ENCODE assay signal across 19 mouse cellular contexts in genomic region chr4:107025369-107025768, GRCm38 (mm10). TPM values are rescaled to one million over a fixed set of nuclear protein-coding genes. Genes with fewer than 3 reads are reported as not detected.
A peak's percentile ranks its signal among the peaks of the same experiment; 100 is the strongest.
DNase-seq lines count a peak whose midpoint lies in the region; ATAC-seq and TF ChIP-seq lines count a peak whose summit lies in the region.
"Had no signal": no experiment of that assay in that cellular context is flagged by ENCODE, and none has a peak within 500 bp of the region (broad histone marks: within the 10 kb centered on the region; RNA-seq: fewer than 3 reads in every experiment).

No protein-coding gene starts in this region.

- H3K9ac ChIP-seq in forebrain, embryonic 11.5 days (ENCODE audit: low read length) = no peak overlapping the region
- no peak overlapping the region for H3K9ac ChIP-seq in midbrain, embryonic 12.5 days (replicated peaks)
- H3K9ac ChIP-seq in midbrain, embryonic 14.5 days (replicated peaks; ENCODE audit: low read length) = no peak overlapping the region
- no peak overlapping the region for H3K9ac ChIP-seq in forebrain, embryonic 14.5 days (ENCODE audit: low read length)
- H3K9ac ChIP-seq in intestine, postnatal 0 days (ENCODE audit: low read depth, low read length) = no peak overlapping the region
- H3K9ac ChIP-seq: heart, embryonic 13.5 days; hindbrain, embryonic 12.5 days had no signal

- no peak overlapping the region for H3K4me2 ChIP-seq in forebrain, embryonic 11.5 days (ENCODE audit: low read depth, low read length, severe bottlenecking)
- no peak overlapping the region for H3K4me2 ChIP-seq in midbrain, embryonic 12.5 days (replicated peaks)
- H3K4me2 ChIP-seq in midbrain, embryonic 14.5 days (ENCODE audit: low read length) = no peak overlapping the region
- H3K4me2 ChIP-seq in forebrain, embryonic 14.5 days (ENCODE audit: low read length) = no peak overlapping the region
- peak overlapping the region; percentile 22 for H3K4me2 ChIP-seq in intestine, postnatal 0 days (replicated peaks; ENCODE audit: low read depth)
- H3K4me2 ChIP-seq: heart, embryonic 13.5 days; hindbrain, embryonic 12.5 days had no signal

- no peak; the same call in 1 of the 2 replicates for ATAC-seq in forebrain, embryonic 11.5 days (replicated peaks; ENCODE audit: low FRiP score)
- no peak for ATAC-seq in midbrain, embryonic 12.5 days (ENCODE audit: low FRiP score, low read depth)
- ATAC-seq in midbrain, embryonic 14.5 days (ENCODE audit: low FRiP score, low TSS enrichment) = no peak
- peak; percentile 62 for ATAC-seq in forebrain, embryonic 14.5 days
- no peak for ATAC-seq in intestine, postnatal 0 days
- ATAC-seq in inflammation-experienced regulatory T-cells, adult 6 months = no peak
- ATAC-seq: hindbrain, embryonic 16.5 days had no signal

- H3K9me3 ChIP-seq in forebrain, embryonic 11.5 days (ENCODE audit: control insufficient read depth, low read length) = no peaks in the 10 kb centered on the region
- H3K9me3 ChIP-seq in forebrain, embryonic 10.5 days = no peaks in the 10 kb centered on the region
- H3K9me3 ChIP-seq in midbrain, embryonic 12.5 days = no peaks in the 10 kb centered on the region
- H3K9me3 ChIP-seq in midbrain, embryonic 14.5 days (ENCODE audit: control insufficient read depth, low read length) = no peaks in the 10 kb centered on the region
- H3K9me3 ChIP-seq in forebrain, embryonic 14.5 days (replicated peaks; ENCODE audit: control insufficient read depth, low read length) = no peaks in the 10 kb centered on the region
- no peaks in the 10 kb centered on the region for H3K9me3 ChIP-seq in intestine, postnatal 0 days (ENCODE audit: control insufficient read depth)
- H3K9me3 ChIP-seq: heart, embryonic 13.5 days; hindbrain, embryonic 12.5 days had no signal

- DNase-seq in forebrain, embryonic 11.5 days (ENCODE audit: low spot score) = no peak
- no peak for DNase-seq in forebrain, embryonic 10.5 days (ENCODE audit: extremely low spot score, low spot score)
- no peak for DNase-seq in midbrain, embryonic 14.5 days
- peak; percentile 82 for DNase-seq in forebrain, embryonic 14.5 days (ENCODE audit: low spot score)
- no peak for DNase-seq in left cerebral cortex, adult 18-20 months (ENCODE audit: low spot score in 2 of 2)
- DNase-seq: adrenal gland, postnatal 10 days; cerebellum, adult 11-12 months; cerebellum, adult 9-10 months; cerebellum, postnatal 25 days; gastrocnemius, adult 2 months; gastrocnemius, postnatal 25 days; heart, adult 11 months; heart, postnatal 4 days had no signal

- no peak overlapping the region for H3K4me3 ChIP-seq in forebrain, embryonic 11.5 days (ENCODE audit: low read depth, low read length)
- H3K4me3 ChIP-seq in forebrain, embryonic 10.5 days = no peak overlapping the region
- no peak overlapping the region for H3K4me3 ChIP-seq in midbrain, embryonic 12.5 days
- H3K4me3 ChIP-seq in midbrain, embryonic 14.5 days (replicated peaks; ENCODE audit: low read depth, low read length) = no peak overlapping the region
- no peak overlapping the region for H3K4me3 ChIP-seq in forebrain, embryonic 14.5 days (ENCODE audit: low read depth, low read length)
- H3K4me3 ChIP-seq in intestine, postnatal 0 days (ENCODE audit: low read depth, low read length) = no peak overlapping the region
- H3K4me3 ChIP-seq: gastrocnemius, adult 2 months; heart, embryonic 13.5 days; hindbrain, embryonic 12.5 days had no signal

- TF ChIP-seq CTCF in intestine, postnatal 0 days (IDR thresholded peaks at IDR 0.05; ENCODE audit: low read depth) = no peak

- no peaks in the 10 kb centered on the region for H3K27me3 ChIP-seq in forebrain, embryonic 11.5 days (ENCODE audit: control insufficient read depth, insufficient read depth, low read length)
- H3K27me3 ChIP-seq in forebrain, embryonic 10.5 days (ENCODE audit: poor library complexity, severe bottlenecking) = no peaks in the 10 kb centered on the region
- H3K27me3 ChIP-seq in midbrain, embryonic 12.5 days = no peaks in the 10 kb centered on the region
- no peaks in the 10 kb centered on the region for H3K27me3 ChIP-seq in midbrain, embryonic 14.5 days (ENCODE audit: control insufficient read depth, insufficient read depth, low read length)
- no peaks in the 10 kb centered on the region; the same call in 1 of the 2 replicates for H3K27me3 ChIP-seq in forebrain, embryonic 14.5 days (replicated peaks; ENCODE audit: control insufficient read depth, insufficient read depth, low read length)
- H3K27me3 ChIP-seq in intestine, postnatal 0 days (replicated peaks; ENCODE audit: control insufficient read depth, insufficient read depth, low read length) = no peaks in the 10 kb centered on the region
- H3K27me3 ChIP-seq: heart, embryonic 13.5 days; hindbrain, embryonic 12.5 days had no signal

- WGBS in forebrain, embryonic 11.5 days = 64% methylated on average over 5 of the region's 5 CpGs
- 87% methylated on average over 5 of the region's 5 CpGs for WGBS in forebrain, embryonic 10.5 days
- WGBS in midbrain, embryonic 12.5 days = 80% methylated on average over 5 of the region's 5 CpGs
- WGBS in midbrain, embryonic 14.5 days = 80% methylated on average over 5 of the region's 5 CpGs
- 15% methylated on average over 5 of the region's 5 CpGs for WGBS in forebrain, embryonic 14.5 days
- 70% methylated on average over 5 of the region's 5 CpGs for whole genome bisulfite sequencing in intestine, postnatal 0 days

- peaks cover 3% of the 10 kb centered on the region; the same call in 1 of the 2 replicates for H3K36me3 ChIP-seq in forebrain, embryonic 11.5 days (ENCODE audit: control insufficient read depth, insufficient read depth, low read length)
- peaks cover 81% of the 10 kb centered on the region for H3K36me3 ChIP-seq in forebrain, embryonic 10.5 days (replicated peaks)
- H3K36me3 ChIP-seq in midbrain, embryonic 12.5 days = peaks cover 38% of the 10 kb centered on the region
- peaks cover 19% of the 10 kb centered on the region; the same call in 1 of the 2 replicates for H3K36me3 ChIP-seq in midbrain, embryonic 14.5 days (ENCODE audit: control insufficient read depth, insufficient read depth, low read length)
- peaks cover 17% of the 10 kb centered on the region for H3K36me3 ChIP-seq in forebrain, embryonic 14.5 days (ENCODE audit: control insufficient read depth, insufficient read depth, low read length)
- H3K36me3 ChIP-seq in intestine, postnatal 0 days (ENCODE audit: control insufficient read depth, insufficient read depth) = peaks cover 22% of the 10 kb centered on the region; the same call in 1 of the 2 replicates

- 0 out of 2 replicates have a peak overlapping the region, but pooled peaks have one; percentile 18 for H3K27ac ChIP-seq in forebrain, embryonic 11.5 days (ENCODE audit: low read depth, low read length)
- no peak overlapping the region for H3K27ac ChIP-seq in forebrain, embryonic 10.5 days
- H3K27ac ChIP-seq in midbrain, embryonic 12.5 days (replicated peaks) = peak overlapping the region; percentile 20; the same call in 1 of the 2 replicates
- no peak overlapping the region for H3K27ac ChIP-seq in midbrain, embryonic 14.5 days (replicated peaks; ENCODE audit: low read depth, low read length)
- H3K27ac ChIP-seq in forebrain, embryonic 14.5 days (ENCODE audit: low read depth, low read length) = no peak overlapping the region
- H3K27ac ChIP-seq in intestine, postnatal 0 days (ENCODE audit: low read depth, low read length) = peak overlapping the region; percentile 81
- H3K27ac ChIP-seq: gastrocnemius, adult 2 months; heart, embryonic 13.5 days had no signal

- H3K4me1 ChIP-seq in forebrain, embryonic 11.5 days (replicated peaks; ENCODE audit: control insufficient read depth, insufficient read depth, low read length) = peaks cover 10% of the 10 kb centered on the region; the same call in 1 of the 2 replicates
- H3K4me1 ChIP-seq in forebrain, embryonic 10.5 days = peaks cover 65% of the 10 kb centered on the region
- H3K4me1 ChIP-seq in midbrain, embryonic 12.5 days = peaks cover 60% of the 10 kb centered on the region
- H3K4me1 ChIP-seq in midbrain, embryonic 14.5 days (ENCODE audit: control insufficient read depth, insufficient read depth, low read length) = peaks cover 21% of the 10 kb centered on the region
- peaks cover 17% of the 10 kb centered on the region for H3K4me1 ChIP-seq in forebrain, embryonic 14.5 days (ENCODE audit: control insufficient read depth, insufficient read depth, low read length)
- peaks cover 8% of the 10 kb centered on the region; the same call in 1 of the 2 replicates for H3K4me1 ChIP-seq in intestine, postnatal 0 days (replicated peaks; ENCODE audit: control insufficient read depth, insufficient read depth, low read length)

RNA-seq across cellular contexts. Expression of gene Mrpl37, which starts 41.3 kb away (rescaled TPM):
- polyA plus RNA-seq in forebrain, embryonic 11.5 days (2014; fragmentation: Nextera tagmentation; extraction: Ambion mirVana) = 108 and 121 TPM in 2 replicates
- polyA plus RNA-seq in forebrain, embryonic 10.5 days (2016; fragmentation: Nextera tagmentation; extraction: Ambion mirVana) = 131 and 132 TPM in 2 replicates
- polyA plus RNA-seq in midbrain, embryonic 12.5 days (2016; fragmentation: Nextera tagmentation; extraction: Ambion mirVana) = 91.0 and 91.9 TPM in 2 replicates
- 72.9 and 85.5 TPM in 2 replicates for polyA plus RNA-seq in midbrain, embryonic 14.5 days (2014; fragmentation: Nextera tagmentation; extraction: Ambion mirVana)
- polyA plus RNA-seq in forebrain, embryonic 14.5 days (2014; fragmentation: Nextera tagmentation; extraction: Ambion mirVana) = 94.0 and 95.6 TPM in 2 replicates
- polyA plus RNA-seq in intestine, postnatal 0 days (2015; fragmentation: Nextera tagmentation; extraction: Ambion mirVana) = 51.4 and 52.8 TPM in 2 replicates
- 10 to 100 TPM; 54.8 to 64.0 TPM for total RNA-seq in left cerebral cortex, adult 18-20 months (2021)
- 10 to 100 TPM; 38.2 to 53.0 (median 44.6) TPM for polyA plus RNA-seq in inflammation-experienced regulatory T-cells, adult 6 months (2017; shearing (Covaris generic))

RNA-seq across cellular contexts. Expression of gene Cyb5rl, which starts 41.4 kb away (rescaled TPM):
- polyA plus RNA-seq in forebrain, embryonic 11.5 days (2014; fragmentation: Nextera tagmentation; extraction: Ambion mirVana) = 5.2 and 6.9 TPM in 2 replicates
- polyA plus RNA-seq in forebrain, embryonic 10.5 days (2016; fragmentation: Nextera tagmentation; extraction: Ambion mirVana) = 8.9 and 11.3 TPM in 2 replicates
- polyA plus RNA-seq in midbrain, embryonic 12.5 days (2016; fragmentation: Nextera tagmentation; extraction: Ambion mirVana) = 5.8 and 9.5 TPM in 2 replicates
- polyA plus RNA-seq in midbrain, embryonic 14.5 days (2014; fragmentation: Nextera tagmentation; extraction: Ambion mirVana) = 5.2 and 5.3 TPM in 2 replicates
- 3.6 and 4.1 TPM in 2 replicates for polyA plus RNA-seq in forebrain, embryonic 14.5 days (2014; fragmentation: Nextera tagmentation; extraction: Ambion mirVana)
- 3.6 and 4.0 TPM in 2 replicates for polyA plus RNA-seq in intestine, postnatal 0 days (2015; fragmentation: Nextera tagmentation; extraction: Ambion mirVana)
- total RNA-seq in left cerebral cortex, adult 18-20 months (2021) = 1 to 10 TPM; 6.3 to 7.6 TPM
- 10 to 100 TPM in 1 of 3 experiments, 1 to 10 TPM in 2; 5.4 to 10.4 (median 7.5) TPM for polyA plus RNA-seq in inflammation-experienced regulatory T-cells, adult 6 months (2017; shearing (Covaris generic))

Comparison
In these comparisons a context has a peak if more than half of its experiments do, and no peak if none do; other contexts are left out.
1. H3K27ac ChIP-seq: peak in forebrain, embryonic 11.5 days (single experiment), midbrain, embryonic 12.5 days (single experiment) and intestine, postnatal 0 days (single experiment); none in forebrain, embryonic 10.5 days (single experiment), midbrain, embryonic 14.5 days (single experiment) and forebrain, embryonic 14.5 days (single experiment).